Mouse (Mus musculus) cerebellum, postnatal 36 days (tissue): ENCODE measurements at regions not wholly inside any gene's neighbourhood (a gene's known extent, or its start where the extent isn't known, plus 50 kb on each side); places are given as distances from the start of the nearest gene placed in this dataset.

ENCODE experiments used
- DNase-seq, 2 experiments: peaks; one replicate each; pipeline ENCODE4 v3.0.0; 2021 to 2022; ENCODE audit warnings: mixed read lengths in 2 of 2

DNA sequence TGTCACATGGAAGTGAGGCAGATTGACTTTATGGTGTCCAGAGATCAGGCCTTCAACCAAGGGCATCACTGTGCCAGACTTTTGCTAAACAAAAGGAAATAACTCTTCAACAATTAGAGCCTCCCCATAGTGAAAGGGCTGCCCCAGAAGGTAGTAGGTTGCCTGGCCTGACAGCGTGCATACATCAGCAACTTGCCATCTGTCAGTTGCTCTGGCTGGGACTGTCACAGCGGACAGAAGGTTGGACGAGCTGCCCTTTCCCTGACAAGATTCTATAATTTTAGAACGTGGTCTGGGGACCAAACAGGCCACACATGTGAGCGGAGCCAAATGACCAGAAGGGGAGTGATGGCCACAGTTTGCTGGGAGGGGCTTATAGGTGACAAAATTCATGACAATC lies 119.7 kb upstream of the Rpl38 start:
- peak; percentile 62 to 63 for DNase-seq

DNA sequence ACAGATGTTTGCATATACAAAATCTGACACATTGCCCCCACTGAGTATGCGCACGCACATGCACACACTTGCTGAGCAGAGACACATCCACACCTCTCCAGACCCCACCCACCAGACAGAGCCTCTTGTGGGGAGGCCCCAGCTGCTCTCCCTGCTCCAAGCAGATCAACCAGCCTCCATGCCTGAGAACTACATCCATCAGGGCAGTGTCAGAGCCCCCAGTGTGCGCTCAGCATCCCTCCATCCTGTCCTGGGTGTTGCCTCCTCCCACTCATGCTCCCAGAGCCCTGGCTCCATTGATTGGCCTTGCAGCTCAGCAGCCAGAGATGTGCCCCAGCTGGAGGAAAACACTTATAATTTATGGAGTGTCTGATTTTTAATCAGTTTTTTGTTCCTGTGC lies 124.1 kb upstream of the Rpl38 start:
- no peak for DNase-seq

- DNase-seq: no peak
Observed at GRCm38 (mm10) chr11:114542167-114542566, 126.2 kb upstream of the Rpl38 start.

GRCm38 (mm10) chr11:114540503-114540902 lies 127.8 kb upstream of the Rpl38 start:
- no peak for DNase-seq

- no peak for DNase-seq
Observed at GRCm38 (mm10) chr11:114536616-114537493, 131.5 kb upstream of the Rpl38 start.

DNA sequence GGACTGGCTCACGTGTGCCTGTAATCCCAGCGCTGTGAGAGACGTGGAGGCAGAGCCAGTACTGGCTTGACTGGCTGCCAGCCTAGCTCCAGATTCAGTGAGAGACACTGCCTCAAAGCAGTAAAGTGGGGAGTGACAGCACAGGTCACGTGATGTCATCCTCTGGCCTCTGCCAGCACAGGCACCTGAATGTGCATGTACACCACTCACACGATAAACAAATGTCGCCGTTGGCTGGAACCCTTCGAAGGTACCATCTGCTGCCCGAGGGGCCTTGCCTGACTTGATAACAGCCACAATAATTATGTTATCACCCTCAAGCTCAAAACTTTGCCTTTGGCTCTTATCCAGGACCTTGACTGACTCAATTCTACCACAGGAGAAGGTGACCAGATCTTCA lies 132.4 kb upstream of the Rpl38 start:
- DNase-seq: no peak

- no peak for DNase-seq
Observed at GRCm38 (mm10) chr11:114534436-114534835, 133.9 kb upstream of the Rpl38 start.

DNA sequence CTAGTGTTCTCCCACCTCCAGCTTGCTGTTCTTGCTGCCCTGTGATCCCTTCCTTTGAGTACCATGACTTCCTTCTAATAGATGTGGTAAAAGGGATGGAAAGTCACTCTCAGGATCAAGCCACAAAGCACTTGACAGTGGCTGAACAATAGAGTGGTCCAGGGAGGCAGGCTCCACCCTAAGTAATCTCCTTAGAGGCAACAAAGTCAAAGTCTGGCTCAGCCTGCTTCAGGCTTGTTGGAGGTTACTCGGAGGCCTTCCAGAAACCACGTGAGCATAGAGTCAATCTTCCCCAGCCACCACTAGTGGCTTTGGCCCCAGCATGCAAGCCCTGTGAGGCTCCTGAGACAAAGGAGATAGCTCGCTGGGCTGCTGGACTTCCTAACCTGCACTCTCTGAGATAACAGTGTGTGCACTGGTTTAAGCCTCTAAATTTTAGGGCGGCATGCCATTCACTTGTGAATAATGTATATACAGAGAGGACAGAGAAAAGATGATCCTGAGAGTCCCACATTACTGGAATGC lies 137.0 kb upstream of the Rpl38 start:
- no peak for DNase-seq

DNA sequence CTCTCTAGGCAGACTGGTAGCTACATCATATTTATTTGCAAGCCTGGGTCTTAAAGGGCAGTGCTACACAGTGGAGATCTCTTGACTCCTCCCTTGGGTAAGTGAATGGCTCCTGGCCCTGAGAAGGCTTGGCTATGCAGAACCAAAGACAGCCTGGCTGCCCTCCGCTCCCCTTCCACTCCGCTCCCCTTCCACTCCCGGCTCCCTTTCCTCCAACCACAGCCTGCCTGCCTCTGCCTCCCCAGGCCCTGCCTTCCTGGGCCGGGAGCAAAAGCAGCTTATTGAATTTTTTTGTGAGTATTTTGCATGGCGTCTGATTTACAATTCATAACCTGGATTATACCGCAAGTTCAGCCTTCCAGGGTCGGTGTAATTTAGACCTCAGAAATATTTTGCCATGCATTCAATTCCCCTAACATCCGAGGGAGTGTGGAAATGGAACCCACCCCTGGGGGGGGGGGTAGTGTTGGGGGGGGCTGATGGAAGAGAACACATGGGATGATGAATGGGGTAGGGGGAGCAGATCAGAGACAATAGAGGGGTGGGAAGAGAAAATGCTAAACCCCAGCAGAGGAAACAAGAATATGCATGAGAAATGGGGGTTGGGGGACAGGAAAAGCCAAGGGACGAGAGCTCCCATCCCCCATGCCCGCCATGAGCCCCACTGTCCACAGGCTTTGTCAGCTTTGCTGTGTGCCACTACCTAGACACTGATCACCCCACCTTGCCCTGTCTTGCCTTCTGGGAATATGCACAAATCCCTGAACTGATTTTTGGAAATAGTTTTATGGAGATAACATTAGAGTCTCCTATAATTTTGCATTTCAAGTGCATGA lies 139.2 kb upstream of the Rpl38 start:
- DNase-seq: no peak

GRCm38 (mm10) chr11:114523444-114524238 lies 144.7 kb upstream of the Rpl38 start:
- peak; percentile 73 to 79 for DNase-seq

DNA sequence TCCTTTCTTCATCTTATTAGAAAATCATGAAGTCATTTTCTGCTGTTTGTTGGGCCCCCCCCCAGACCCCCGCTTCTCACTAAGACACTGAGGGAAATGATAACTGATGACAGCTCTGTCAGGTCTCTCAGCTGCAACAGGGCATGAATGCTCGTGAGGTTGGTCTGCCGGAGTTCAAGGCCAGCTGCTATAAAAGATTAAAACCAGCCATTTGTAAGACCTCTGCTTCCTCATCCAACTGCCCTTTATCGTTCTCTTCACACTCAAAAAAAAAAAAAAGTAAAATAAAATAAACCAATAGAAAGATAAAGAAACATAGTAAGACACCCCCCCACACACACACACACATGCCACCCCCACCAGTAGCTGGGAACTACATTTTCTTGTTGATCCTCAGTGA lies 153.0 kb upstream of the Rpl38 start:
- no peak for DNase-seq

GRCm38 (mm10) chr11:114514126-114514525 lies 154.2 kb upstream of the Rpl38 start:
- no peak for DNase-seq

DNA sequence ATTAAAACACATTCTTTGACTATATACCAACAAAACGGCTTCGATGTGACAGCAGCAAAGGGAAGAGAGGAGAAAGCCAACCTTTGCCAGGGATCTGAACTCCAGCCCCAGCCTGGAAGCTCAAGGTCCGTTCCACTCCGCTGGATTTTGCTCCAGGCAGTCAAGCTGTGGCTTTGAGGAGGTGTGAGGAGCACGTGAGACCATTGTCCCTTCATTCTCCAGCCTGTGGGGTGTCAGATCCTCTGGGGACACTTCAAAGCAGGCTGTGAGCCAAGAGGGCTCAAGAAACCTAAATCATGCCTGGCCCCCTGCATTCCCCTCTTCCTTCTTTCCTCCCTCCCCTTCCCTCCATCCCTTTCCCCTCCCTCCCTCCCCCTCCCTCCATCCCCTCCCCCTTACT lies 154.9 kb upstream of the Rpl38 start:
- no peak for DNase-seq

GRCm38 (mm10) chr11:114511994-114512393 lies 156.3 kb upstream of the Rpl38 start:
- no peak for DNase-seq

DNA sequence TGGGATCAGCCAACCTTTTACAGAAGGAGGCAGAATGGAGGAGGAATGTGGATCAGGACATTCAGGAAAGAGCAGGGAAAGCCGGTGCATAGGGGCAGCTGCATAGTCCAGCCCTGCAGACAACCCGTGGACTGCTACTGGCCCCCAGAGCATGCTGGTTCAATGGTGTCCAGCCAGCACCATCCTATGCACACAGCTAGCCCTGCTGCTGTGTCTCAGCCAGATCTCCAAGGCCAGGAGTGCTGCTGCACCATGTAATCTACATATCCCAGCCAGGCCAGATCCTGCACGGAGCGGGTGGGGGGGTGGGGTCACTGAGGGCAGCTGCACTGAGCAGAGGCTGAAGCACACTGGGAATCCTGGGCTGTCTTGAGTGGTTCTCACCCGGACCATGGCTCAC lies 165.8 kb upstream of the Rpl38 start:
- no peak for DNase-seq

DNA sequence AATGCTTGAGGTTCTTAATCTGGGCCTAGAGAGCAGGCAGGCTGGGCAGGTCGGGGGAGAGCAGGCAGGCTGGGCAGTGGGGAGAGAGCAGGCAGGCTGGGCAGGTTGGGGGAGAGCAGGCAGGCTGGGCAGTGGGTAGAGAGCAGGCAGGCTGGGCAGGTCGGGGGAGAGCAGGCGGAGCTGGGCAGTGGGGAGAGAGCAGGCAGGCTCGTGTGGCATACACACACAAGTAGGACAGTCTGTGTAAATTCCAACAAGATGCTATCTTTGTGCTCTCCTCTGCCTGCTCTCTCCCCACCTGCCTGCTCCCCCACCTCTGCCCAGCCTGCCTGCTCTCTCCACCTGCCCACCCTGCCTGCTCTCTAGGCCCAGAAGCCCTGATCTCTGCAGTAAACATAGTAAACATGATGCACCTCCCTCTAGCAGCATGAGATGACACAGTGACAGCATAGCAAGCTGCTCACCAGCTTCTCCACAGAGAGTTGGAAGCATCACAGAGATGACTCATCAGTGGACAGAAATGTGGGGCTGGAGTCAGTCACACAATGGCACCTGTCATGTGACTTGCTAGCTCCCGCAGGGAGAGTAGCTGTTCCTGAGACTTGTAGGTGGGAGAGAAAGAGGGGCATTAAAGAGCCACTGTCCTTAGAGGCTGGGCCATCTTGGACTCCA lies 166.3 kb upstream of the Rpl38 start:
- peak; percentile 83 to 88 for DNase-seq

- DNase-seq: peak in 1 of 2 experiments; percentile 40
Observed at GRCm38 (mm10) chr11:114500416-114500815, 167.9 kb upstream of the Rpl38 start.

- DNase-seq: no peak
Observed at GRCm38 (mm10) chr11:114499665-114500064, 168.7 kb upstream of the Rpl38 start.

- DNase-seq: peak; percentile 42 to 46
Observed at GRCm38 (mm10) chr11:114495520-114495921, 172.8 kb upstream of the Rpl38 start.

- peak; percentile 57 to 63 for DNase-seq
Observed at GRCm38 (mm10) chr11:114486455-114486854, 181.9 kb upstream of the Rpl38 start.

DNA sequence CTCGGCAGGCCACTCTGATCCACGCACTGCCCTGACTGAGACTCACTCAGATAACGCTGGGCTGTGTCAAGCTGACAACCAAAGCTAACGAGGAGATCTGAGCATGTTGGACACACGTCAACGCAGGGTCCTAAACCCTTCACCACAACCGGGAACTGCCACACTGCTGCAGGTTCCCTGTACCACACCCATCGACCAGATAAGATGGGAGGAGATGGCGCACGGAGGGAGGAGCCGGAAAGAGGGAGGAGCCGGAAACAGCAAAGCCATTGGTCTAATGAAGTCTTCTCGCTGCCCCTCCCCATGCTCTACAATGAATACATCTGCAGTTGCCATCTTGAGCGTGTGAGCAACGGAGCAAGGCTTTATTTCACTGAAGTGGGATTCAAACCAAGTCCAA lies 182.9 kb upstream of the Rpl38 start:
- DNase-seq: no peak

GRCm38 (mm10) chr11:114484668-114484953 lies 183.7 kb upstream of the Rpl38 start:
- no peak for DNase-seq
